Mouse (Mus musculus): ENCODE data around the gene Slc22a5.
A peak's percentile ranks its signal among the peaks of the same experiment; 100 is the strongest.
"Not testable (repeated sequence)": the region's sequence is repeated elsewhere in the genome, so short reads cannot be mapped to it uniquely, and the experiment has no call there.

Gene Slc22a5

DNA sequence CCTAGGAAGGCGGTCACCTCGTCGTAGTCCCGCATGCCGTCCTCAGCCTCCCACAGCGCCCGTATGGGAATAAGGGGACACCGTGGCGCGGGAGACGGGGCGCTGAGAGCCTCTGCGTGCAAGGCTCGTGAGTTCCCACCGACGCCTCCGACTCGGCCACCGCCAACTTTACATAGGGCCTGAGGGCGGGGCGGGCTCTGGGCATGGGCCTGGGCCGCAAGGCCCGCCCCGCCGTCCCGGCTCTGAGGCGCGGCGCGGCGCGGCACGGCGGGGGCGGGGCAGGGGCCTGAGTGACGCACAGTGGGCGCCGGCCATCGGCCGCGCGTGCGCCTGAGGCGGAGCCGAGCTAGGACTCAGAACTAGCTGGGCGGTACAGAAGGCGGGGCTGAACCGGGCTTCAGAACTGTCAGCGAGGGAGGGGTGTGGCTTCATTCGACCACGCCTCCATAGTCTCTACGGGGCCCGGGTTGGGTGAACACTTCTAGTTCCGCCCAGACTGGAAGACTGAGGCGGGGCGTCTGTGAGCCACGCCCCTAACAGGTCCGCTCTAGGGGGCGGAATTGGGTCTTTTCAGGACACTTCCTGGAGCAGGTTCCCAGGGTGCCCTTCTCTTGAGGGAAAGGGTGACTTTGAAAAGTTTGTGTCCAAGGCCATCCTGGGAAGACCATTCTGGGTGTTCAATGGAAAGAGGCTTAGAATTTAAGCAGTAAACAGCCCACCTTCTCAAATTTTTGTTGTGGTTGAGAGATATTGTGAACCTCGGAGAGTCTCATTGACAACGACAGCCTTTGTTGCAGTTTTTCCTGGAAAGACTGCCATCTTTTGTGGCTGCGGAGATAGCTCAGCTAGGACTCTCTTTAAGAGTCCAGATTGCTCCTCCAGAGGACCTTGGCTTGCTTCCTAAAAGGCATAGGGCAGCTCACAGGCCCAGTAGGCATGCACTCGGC lies at the start of gene Slc22a5:
TSS of gene Slc22a5 (minus strand) at position 156 of the 947 bp plus-strand sequence.
- DNase-seq (ENCODE audit: low read depth, low spot score), result peak; percentile 100

DNA sequence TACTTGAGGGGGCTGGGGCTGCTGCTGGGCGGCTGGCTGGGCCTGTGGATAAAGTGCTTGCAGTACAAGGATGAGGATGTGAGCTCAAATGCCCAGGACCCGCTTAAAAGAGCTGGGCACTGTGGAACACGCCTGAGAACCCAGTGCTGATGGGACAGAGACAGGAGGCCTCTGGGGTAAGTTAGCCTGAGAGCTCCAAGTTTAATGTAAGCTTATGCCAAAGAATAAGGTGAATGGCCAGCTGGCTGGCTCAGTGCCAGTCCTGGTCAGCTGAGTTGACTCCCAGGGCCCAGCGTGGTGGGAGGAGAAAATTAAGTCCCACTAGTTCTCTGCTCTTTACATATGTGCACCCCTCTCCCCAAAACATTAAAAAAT lies 40.5 kb upstream of the Slc22a5 start:
- H3K27me3 ChIP-seq (ENCODE audit: control insufficient read depth, insufficient read depth, low read length, poor library complexity, severe bottlenecking); DNase-seq (ENCODE audit: low read depth, low spot score); H3K36me3 ChIP-seq (ENCODE audit: control insufficient read depth, insufficient read depth, low read length, poor library complexity, severe bottlenecking): not testable (repeated sequence)

More for the DNA sequence above, at the start of gene Slc22a5:
- 0 out of 2 replicates have a peak, but pooled peaks cover under 1% of the 10 kb centered on the region for H3K36me3 ChIP-seq (ENCODE audit: control insufficient read depth, insufficient read depth, low read length, poor library complexity, severe bottlenecking)
- no peaks in the 10 kb centered on the region for H3K27me3 ChIP-seq (ENCODE audit: control insufficient read depth, insufficient read depth, low read length, poor library complexity, severe bottlenecking)

DNA sequence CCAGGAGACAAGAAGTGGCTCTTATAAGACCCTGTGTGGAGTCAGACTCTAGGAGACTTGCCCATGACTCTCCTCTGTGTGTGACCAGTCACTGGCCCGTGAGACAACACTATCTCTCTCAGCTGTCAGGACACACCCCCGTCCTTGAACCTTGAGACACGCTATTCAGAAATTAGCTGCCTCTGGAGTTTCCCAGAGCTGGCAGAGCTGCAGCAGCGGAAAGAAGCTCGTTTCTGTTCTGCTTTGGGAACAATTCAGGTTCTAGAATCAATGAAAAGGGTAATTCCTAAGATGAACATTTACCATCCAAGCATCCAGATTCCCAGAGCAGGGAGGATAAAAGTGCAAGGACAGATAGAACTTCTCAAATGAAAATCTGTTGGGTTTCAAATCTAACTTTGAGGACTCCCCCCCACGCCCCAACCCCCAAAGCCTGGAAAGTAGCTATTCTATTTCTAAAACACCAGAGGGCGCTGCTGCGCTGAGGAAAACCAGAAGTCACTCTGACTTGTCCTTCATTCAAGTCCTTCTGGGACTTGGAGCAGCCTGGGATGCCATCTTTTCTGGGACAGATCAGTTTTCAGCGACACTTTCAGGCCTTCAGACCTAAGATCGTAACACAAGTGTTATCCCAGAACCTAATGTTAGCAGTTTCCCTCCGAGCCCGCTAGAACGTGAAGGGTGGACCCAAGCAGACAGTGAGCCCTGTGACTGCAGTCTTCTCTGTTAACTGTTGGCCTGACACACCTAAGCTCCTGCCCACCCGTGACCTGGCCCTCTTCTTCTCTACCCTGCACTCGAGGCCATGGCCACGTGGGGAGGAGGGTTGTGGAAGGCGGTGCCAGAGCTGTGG lies 39.9 kb upstream of the Slc22a5 start:
- Histone ChIP-seq H3K27me3 (ENCODE audit: control insufficient read depth, insufficient read depth, low read length, poor library complexity, severe bottlenecking) (no peaks in the 10 kb centered on the region), H3K36me3 (ENCODE audit: control insufficient read depth, insufficient read depth, low read length, poor library complexity, severe bottlenecking) (no peaks in the 10 kb centered on the region)
- DNase-seq (ENCODE audit: low read depth, low spot score), result peak; percentile 69

DNA sequence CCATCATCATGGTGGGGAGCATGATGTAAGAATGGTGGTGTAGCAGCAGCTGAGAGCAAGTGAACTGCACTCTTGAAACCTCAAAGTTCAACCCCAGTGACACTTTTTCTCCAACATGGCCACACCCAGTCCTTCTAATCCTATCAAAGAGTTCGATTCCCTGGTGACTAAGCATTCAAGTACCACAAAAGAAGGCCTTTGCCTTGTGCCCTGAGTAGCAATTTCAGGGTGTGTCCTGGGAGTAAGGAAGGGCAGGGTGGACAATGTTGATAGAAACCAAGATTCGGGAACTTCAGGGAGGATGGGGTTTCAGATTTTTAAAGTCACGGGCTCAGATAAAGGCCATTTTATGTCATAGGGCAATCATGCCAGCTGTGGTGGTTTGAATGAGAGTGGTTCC lies 38.3 kb upstream of the Slc22a5 start:
- Histone ChIP-seq H3K27me3 (ENCODE audit: control insufficient read depth, insufficient read depth, low read length, poor library complexity, severe bottlenecking) (no peaks in the 10 kb centered on the region), H3K36me3 (ENCODE audit: control insufficient read depth, insufficient read depth, low read length, poor library complexity, severe bottlenecking) (no peaks in the 10 kb centered on the region)
- no peak for DNase-seq (ENCODE audit: low read depth, low spot score)

DNA sequence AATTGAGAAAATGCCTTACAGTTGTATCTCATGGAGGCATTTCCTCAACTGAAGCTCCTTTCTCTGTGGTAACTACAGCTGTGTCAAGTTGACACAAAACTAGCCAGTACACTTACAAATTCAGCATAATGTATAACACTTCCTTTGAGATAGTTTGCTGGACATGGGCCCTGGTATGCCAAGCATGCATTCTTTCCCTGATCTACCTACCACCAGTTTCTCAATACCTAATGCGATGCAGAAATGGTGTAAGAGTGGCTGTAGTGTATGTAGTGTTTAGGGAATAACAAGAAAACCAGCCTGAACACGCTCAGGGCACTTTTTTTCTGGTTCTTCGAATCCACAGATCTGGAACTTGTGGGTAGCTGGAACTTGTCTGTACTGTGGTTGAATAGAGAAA lies 37.1 kb upstream of the Slc22a5 start:
- Histone ChIP-seq H3K36me3 (ENCODE audit: control insufficient read depth, insufficient read depth, low read length, poor library complexity, severe bottlenecking) (no peaks in the 10 kb centered on the region), H3K27me3 (ENCODE audit: control insufficient read depth, insufficient read depth, low read length, poor library complexity, severe bottlenecking) (no peaks in the 10 kb centered on the region)
- DNase-seq (ENCODE audit: low read depth, low spot score), result no peak

DNA sequence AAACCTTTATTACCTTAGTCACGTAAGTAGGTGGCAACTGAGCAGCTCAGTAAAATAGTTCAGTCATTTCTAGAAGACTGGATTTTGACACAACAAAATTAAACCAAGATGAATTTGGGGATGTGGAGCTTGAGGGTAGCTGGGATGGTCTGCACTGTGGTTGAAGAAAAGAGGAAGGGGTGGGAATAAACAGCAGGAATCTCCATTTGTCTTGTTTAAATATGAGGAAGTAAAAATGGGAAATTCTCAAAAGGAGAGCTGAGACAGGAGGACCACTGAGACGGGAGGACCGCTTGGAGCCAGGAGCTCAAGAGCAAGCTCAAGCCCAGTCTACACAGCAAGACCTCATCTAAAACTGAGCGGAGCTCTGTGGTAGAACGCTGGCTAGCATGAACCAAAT lies 34.8 kb upstream of the Slc22a5 start:
- H3K36me3 ChIP-seq (ENCODE audit: control insufficient read depth, insufficient read depth, low read length, poor library complexity, severe bottlenecking), result no peaks in the 10 kb centered on the region
- no peaks in the 10 kb centered on the region for H3K27me3 ChIP-seq (ENCODE audit: control insufficient read depth, insufficient read depth, low read length, poor library complexity, severe bottlenecking)
- no peak for DNase-seq (ENCODE audit: low read depth, low spot score)

DNA sequence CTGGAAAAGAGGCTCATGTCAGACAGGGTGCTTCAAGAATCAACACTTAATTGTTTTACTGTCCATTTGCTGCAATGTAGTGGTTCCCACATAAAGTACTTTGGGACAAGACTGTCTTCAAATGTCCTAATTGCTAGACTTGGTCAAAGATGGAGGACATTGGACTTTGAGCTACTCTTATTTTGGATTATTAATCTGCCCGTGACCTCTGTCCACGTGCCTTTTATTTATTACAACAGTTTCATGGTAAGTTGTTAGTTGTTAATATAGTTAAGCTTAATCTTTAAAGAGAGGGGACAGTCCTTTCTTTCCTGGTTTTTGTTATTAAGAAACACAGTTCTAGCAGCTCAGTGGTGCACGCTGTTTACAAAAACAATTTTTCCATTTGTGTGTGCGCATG lies 27.4 kb upstream of the Slc22a5 start:
- no peak for DNase-seq (ENCODE audit: low read depth, low spot score)
- no peaks in the 10 kb centered on the region for H3K36me3 ChIP-seq (ENCODE audit: control insufficient read depth, insufficient read depth, low read length, poor library complexity, severe bottlenecking)
- H3K27me3 ChIP-seq (ENCODE audit: control insufficient read depth, insufficient read depth, low read length, poor library complexity, severe bottlenecking), result no peaks in the 10 kb centered on the region

DNA sequence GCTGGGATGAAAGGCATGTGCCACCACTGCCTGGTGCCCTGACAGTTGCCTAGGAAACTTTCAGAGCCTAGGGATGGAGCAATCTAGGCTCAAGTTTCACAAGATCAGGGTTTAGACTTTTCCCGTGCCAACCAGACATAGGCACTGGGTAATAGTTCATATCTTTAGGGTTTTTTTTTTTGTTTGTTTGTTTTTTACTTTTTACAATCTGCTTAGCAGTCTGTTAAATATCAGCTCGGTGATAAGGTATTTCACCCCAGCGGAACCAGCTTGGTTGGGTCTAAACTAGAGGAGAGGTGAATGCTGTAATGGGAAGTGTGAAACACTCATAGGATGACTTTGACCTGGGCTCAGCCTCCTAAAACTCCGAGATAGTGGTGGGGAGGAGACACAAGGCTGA lies 19.6 kb upstream of the Slc22a5 start:
- no peaks in the 10 kb centered on the region for H3K36me3 ChIP-seq (ENCODE audit: control insufficient read depth, insufficient read depth, low read length, poor library complexity, severe bottlenecking)
- DNase-seq (ENCODE audit: low read depth, low spot score), result no peak
- no peaks in the 10 kb centered on the region for H3K27me3 ChIP-seq (ENCODE audit: control insufficient read depth, insufficient read depth, low read length, poor library complexity, severe bottlenecking)

DNA sequence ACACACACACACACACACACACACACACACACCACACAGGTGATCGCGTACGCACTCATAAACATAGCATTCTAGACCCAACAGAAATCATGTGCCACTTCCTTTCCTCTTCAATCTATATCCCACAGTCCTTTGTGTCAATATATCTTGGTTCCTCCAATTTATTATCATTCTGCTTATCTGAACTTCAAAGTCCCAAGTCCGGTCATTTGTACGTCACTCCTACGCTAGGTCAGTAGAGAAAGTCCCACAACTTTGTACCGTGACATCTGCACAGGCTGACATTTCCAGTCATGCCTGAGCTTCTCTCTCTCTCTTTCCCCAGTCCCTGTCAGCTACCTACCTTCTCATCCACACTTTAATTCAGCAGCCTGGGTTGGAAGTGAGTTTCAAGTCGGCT lies 17.2 kb upstream of the Slc22a5 start:
- DNase-seq (ENCODE audit: low read depth, low spot score), result no peak
- H3K27me3 ChIP-seq (ENCODE audit: control insufficient read depth, insufficient read depth, low read length, poor library complexity, severe bottlenecking), result no peaks in the 10 kb centered on the region
- H3K36me3 ChIP-seq (ENCODE audit: control insufficient read depth, insufficient read depth, low read length, poor library complexity, severe bottlenecking), result no peaks in the 10 kb centered on the region

DNA sequence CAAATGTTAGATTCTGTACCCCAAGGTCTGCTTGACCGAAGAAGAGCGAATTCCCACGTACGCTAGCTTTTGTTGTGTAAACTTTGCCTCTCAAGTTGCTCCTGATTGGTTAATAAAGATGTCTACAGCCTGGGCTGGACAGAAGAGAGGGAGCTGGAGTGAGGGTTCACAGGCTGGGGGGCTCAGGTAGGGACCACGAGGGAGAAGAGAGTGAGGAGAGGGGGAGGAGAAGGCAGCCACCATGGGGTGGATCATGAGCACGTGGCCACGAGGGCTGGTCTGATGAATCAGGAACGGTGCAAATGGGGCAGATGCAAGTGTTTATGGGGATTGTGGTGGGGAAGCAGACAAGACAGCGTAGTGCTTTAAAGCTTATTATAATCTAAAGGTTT lies 13.1 kb upstream of the Slc22a5 start:
- no peak for DNase-seq (ENCODE audit: low read depth, low spot score)
- Histone ChIP-seq H3K36me3 (ENCODE audit: control insufficient read depth, insufficient read depth, low read length, poor library complexity, severe bottlenecking) (no peaks in the 10 kb centered on the region), H3K27me3 (ENCODE audit: control insufficient read depth, insufficient read depth, low read length, poor library complexity, severe bottlenecking) (no peaks in the 10 kb centered on the region)

DNA sequence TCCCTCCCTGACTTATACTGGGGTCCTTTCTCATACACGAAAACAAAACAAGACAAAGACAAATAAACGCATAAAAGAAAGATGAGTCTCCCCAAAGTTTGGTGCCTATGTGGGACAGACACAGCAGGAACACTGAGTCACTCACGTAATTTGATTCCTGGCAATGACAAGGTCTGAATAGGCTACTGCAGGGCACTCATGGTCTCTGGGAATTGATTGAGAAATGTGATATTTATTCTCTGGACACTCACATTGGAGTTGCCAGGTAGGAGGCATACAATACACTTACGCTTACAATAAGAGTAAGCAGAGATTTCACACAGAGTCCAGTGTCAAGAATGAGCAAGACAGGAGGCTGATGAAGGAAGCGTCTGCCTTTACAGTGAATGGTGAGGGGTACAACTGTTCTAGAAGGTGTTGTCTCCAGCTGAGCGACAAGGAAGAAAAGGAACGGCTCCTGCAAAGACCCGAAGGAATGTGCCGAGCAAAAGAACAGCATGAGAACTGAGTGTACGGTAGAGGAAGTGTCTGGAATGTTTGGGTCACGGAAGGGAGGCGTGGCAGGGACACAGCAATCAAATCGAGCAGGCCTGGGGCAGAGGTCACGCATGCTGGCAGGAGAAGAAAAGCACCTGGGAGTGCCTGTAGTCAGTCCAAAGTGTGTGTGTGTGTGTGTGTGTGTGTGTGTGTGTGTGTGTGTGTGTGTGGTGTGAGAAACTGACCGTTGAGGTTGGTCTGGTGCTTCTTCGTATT lies 12.5 kb upstream of the Slc22a5 start:
- no peaks in the 10 kb centered on the region for H3K36me3 ChIP-seq (ENCODE audit: control insufficient read depth, insufficient read depth, low read length, poor library complexity, severe bottlenecking)
- no peak for DNase-seq (ENCODE audit: low read depth, low spot score)
- H3K27me3 ChIP-seq (ENCODE audit: control insufficient read depth, insufficient read depth, low read length, poor library complexity, severe bottlenecking), result no peaks in the 10 kb centered on the region

DNA sequence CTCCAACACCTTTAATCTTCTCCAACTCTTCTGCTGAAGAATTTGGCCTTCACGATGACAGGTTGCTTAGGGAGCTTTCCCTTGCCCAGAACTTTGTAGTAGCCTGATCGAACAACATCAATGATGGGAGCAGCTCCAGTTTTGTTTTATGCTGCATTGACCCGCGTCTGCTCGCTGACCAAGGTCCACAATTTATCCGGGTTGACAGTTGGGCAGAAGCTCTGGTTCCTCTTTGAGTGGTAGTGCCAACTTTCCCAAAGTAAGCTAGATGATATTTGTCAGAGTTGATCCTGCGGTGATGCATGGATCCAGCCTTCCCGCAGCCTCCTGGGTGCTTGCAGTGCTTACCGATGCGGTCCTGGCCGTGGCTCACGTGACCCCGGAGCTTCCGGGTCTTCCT lies 11.3 kb upstream of the Slc22a5 start:
- no peaks in the 10 kb centered on the region for H3K36me3 ChIP-seq (ENCODE audit: control insufficient read depth, insufficient read depth, low read length, poor library complexity, severe bottlenecking)
- DNase-seq (ENCODE audit: low read depth, low spot score), result no peak
- H3K27me3 ChIP-seq (ENCODE audit: control insufficient read depth, insufficient read depth, low read length, poor library complexity, severe bottlenecking), result no peaks in the 10 kb centered on the region

DNA sequence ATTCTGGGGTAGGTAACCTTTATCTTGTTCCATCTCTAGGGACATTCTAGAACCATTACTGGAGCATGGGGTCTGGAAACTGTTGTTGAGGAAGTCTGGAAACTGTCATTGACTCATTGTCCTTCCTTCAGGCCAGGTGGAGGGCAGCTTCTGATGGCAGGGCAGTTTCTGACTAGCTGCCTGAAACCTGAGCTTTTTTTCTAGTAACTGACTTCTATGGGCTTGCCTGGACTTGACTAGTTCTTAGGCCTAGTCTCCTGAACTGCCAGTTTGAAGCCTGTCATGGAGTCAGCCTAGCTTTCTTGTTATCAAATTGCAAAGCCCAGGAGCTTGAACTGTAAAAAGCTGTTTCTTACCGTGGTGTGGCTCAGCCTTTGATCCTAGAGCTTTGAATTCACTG lies 9.5 kb upstream of the Slc22a5 start:
- Histone ChIP-seq H3K27me3 (ENCODE audit: control insufficient read depth, insufficient read depth, low read length, poor library complexity, severe bottlenecking) (no peaks in the 10 kb centered on the region), H3K36me3 (ENCODE audit: control insufficient read depth, insufficient read depth, low read length, poor library complexity, severe bottlenecking) (no peaks in the 10 kb centered on the region)
- no peak for DNase-seq (ENCODE audit: low read depth, low spot score)

DNA sequence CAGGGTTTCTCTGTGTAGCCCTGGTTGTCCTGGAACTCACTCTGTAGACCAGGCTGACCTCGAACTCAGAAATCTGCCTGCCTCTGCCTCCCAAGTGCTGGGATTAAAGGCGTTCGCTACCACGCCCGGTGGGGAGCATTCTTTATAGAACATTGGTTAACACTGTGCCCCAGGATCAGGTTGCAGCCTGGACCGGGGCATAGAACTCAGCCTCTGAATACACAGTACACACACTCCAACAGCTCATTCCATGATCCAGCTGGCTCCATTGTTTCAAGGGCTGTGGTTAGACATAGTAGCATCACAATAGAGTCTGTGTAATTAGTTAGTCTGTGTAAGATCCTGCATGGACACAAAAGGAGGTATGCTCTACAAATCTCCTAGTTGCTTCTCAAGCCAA lies 8.5 kb upstream of the Slc22a5 start:
- Histone ChIP-seq H3K36me3 (ENCODE audit: control insufficient read depth, insufficient read depth, low read length, poor library complexity, severe bottlenecking) (no peaks in the 10 kb centered on the region), H3K27me3 (ENCODE audit: control insufficient read depth, insufficient read depth, low read length, poor library complexity, severe bottlenecking) (no peaks in the 10 kb centered on the region)
- DNase-seq (ENCODE audit: low read depth, low spot score), result no peak

All from splenic B cell, adult 2 months (primary cell).